Mouse (Mus musculus): Measurements from ENCODE around the gene Mylk. TPM values are rescaled to one million over a fixed set of nuclear protein-coding genes. Genes with fewer than 3 reads are reported as not detected.
"Not testable (repeated sequence)": the region's sequence is repeated elsewhere in the genome, so short reads cannot be mapped to it uniquely, and the experiment has no call there.

Gene Mylk
- polyA plus RNA-seq, 1 experiment from 2014 or later, result 3.9 TPM

DNA sequence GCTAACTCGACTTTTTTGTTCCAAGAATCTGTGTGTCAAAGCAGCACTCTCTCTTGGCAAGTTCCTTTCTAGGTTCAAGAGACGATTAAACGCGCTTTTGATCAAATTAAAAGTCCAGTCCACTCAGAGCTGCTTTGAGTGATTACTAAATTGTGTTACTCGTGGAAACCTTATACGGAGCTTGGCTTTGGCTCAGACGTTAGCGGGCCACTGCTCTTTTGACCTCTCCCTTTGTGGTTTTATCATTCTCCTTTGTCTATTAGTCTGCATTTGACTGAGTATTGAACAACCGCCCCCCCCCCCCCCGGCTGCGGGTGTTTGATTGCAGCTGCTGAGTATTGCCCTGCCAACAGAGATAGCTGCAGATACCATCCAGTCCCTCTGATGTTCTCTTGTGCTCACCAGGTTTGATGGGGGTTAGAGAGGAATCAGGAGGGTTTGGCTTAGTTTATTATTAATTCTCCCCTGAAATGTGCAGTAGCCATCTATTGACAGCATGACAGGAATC is 62.8 kb downstream of the Mylk start:
- Histone ChIP-seq H3K4me2 (ENCODE audit: low read depth, low read length, severe bottlenecking) (no peak overlapping the region), H3K27ac (ENCODE audit: low read depth, low read length) (no peak overlapping the region), H3K9ac (ENCODE audit: low read length) (no peak overlapping the region), H3K4me3 (ENCODE audit: low read depth, low read length) (no peak overlapping the region), H3K36me3 (ENCODE audit: control insufficient read depth, insufficient read depth, low read length) (no peaks in the 10 kb centered on the region), H3K9me3 (ENCODE audit: control insufficient read depth, low read length) (no peaks in the 10 kb centered on the region), H3K27me3 (ENCODE audit: control insufficient read depth, insufficient read depth, low read length) (0 out of 2 replicates have a peak, but pooled peaks cover 2% of the 10 kb centered on the region), H3K4me1 (replicated peaks; ENCODE audit: control insufficient read depth, insufficient read depth, low read length) (peaks cover 7% of the 10 kb centered on the region)
- DNase-seq (ENCODE audit: low spot score), result no peak
- 15% methylated on average over 11 of the region's 11 CpGs for WGBS
- no peak for ATAC-seq (replicated peaks; ENCODE audit: low FRiP score)

DNA sequence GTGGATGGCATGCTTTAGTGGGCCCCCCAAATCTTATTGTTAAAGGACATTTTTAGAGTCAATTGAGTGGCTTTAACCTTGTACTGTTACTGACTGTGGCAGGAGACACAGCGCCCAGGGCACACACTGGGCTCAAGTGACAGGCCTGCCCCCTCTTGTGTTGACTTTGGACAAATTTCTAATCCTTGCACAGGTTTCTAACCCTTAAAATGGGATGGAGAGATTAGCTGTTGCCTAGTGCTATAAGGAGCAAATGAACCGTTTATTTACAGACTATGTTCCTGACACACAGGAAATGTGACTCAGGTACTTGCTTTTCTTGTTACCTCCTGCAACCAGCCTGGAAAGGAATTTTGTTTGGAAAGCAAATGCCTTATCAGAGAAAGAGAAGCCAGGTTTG is 67.2 kb downstream of the Mylk start:
- Histone ChIP-seq H3K4me2 (ENCODE audit: low read depth, low read length, severe bottlenecking) (no peak overlapping the region), H3K9ac (ENCODE audit: low read length) (no peak overlapping the region), H3K36me3 (ENCODE audit: control insufficient read depth, insufficient read depth, low read length) (no peaks in the 10 kb centered on the region), H3K27ac (ENCODE audit: low read depth, low read length) (no peak overlapping the region), H3K4me1 (replicated peaks; ENCODE audit: control insufficient read depth, insufficient read depth, low read length) (peaks cover 5% of the 10 kb centered on the region), H3K27me3 (ENCODE audit: control insufficient read depth, insufficient read depth, low read length) (no peaks in the 10 kb centered on the region), H3K4me3 (ENCODE audit: low read depth, low read length) (no peak overlapping the region), H3K9me3 (ENCODE audit: control insufficient read depth, low read length) (no peaks in the 10 kb centered on the region)
- no peak for DNase-seq (ENCODE audit: low spot score)
- no peak for ATAC-seq (replicated peaks; ENCODE audit: low FRiP score)
- 56% methylated on average over 2 of the region's 2 CpGs for WGBS

DNA sequence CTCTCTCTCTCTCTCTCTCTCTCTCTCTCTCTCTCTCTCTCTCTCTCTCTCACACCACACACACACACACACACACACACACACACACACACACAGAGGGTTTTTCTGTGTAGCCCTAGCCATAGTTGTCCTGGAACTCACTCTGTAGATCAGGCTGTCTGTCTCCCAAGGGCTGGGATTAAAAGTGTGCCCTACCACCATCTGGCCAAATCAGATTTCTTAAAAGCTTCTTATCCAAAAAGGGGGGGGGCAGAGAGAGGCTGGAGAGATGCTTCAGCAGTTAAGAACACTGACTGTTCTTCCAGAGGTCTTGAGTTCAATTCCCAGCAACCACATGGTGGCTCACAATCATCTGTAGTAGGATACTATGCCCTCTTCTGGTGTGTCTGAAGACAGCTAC is 68.2 kb downstream of the Mylk start:
- not testable (repeated sequence) for H3K27ac ChIP-seq (ENCODE audit: low read depth, low read length); H3K4me2 ChIP-seq (ENCODE audit: low read depth, low read length, severe bottlenecking); H3K4me3 ChIP-seq (ENCODE audit: low read depth, low read length); ATAC-seq (replicated peaks; ENCODE audit: low FRiP score); H3K36me3 ChIP-seq (ENCODE audit: control insufficient read depth, insufficient read depth, low read length); H3K9ac ChIP-seq (ENCODE audit: low read length); H3K4me1 ChIP-seq (replicated peaks; ENCODE audit: control insufficient read depth, insufficient read depth, low read length); DNase-seq (ENCODE audit: low spot score); H3K27me3 ChIP-seq (ENCODE audit: control insufficient read depth, insufficient read depth, low read length); H3K9me3 ChIP-seq (ENCODE audit: control insufficient read depth, low read length)

DNA sequence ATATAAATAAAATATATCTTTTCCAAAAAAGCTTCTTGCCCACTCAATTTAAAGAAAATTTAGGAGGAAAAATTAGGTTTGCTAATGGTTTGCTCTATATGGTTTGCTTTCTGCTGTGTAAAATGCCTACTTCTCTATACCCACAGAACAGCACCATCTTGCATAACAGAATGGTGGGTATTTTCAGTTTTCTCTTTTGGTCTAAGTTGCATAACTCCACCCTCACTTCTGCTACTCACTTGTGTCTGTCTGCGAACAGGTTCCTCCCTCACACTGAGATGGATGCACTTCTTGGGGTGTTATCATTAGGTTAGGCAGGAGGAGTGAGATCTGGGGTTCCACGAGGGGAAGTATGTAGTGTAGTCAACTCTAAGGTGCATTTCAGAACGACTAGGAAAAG is 68.6 kb downstream of the Mylk start:
- Histone ChIP-seq H3K9ac (ENCODE audit: low read length) (no peak overlapping the region), H3K4me2 (ENCODE audit: low read depth, low read length, severe bottlenecking) (no peak overlapping the region), H3K4me1 (replicated peaks; ENCODE audit: control insufficient read depth, insufficient read depth, low read length) (no peaks in the 10 kb centered on the region), H3K4me3 (ENCODE audit: low read depth, low read length) (no peak overlapping the region), H3K27me3 (ENCODE audit: control insufficient read depth, insufficient read depth, low read length) (no peaks in the 10 kb centered on the region), H3K27ac (ENCODE audit: low read depth, low read length) (no peak overlapping the region), H3K9me3 (ENCODE audit: control insufficient read depth, low read length) (no peaks in the 10 kb centered on the region), H3K36me3 (ENCODE audit: control insufficient read depth, insufficient read depth, low read length) (no peaks in the 10 kb centered on the region)
- DNase-seq (ENCODE audit: low spot score), result no peak
- 84% methylated on average over 3 of the region's 3 CpGs for WGBS
- no peak for ATAC-seq (replicated peaks; ENCODE audit: low FRiP score)

DNA sequence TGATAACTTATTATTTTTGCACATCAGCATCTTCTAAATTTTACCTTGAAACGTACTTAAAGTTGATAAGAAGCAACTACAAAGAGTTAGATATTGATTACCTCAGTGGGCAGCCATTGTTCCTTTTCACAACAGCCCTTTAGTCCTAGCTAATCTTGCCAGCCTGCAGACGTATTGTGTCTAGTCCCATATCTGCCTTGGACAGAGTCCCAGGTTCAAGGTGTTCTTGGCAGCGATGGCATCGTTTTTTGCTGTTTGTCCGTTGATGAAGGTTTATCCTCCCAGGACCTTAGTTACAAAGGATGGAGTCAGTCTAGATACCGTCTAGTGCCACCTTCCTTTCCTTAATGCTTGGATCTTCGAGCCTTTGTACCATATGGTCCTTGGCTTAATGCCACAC is 69.6 kb downstream of the Mylk start:
- Histone ChIP-seq H3K27me3 (ENCODE audit: control insufficient read depth, insufficient read depth, low read length) (no peaks in the 10 kb centered on the region), H3K36me3 (ENCODE audit: control insufficient read depth, insufficient read depth, low read length) (no peaks in the 10 kb centered on the region), H3K4me1 (replicated peaks; ENCODE audit: control insufficient read depth, insufficient read depth, low read length) (no peaks in the 10 kb centered on the region), H3K9me3 (ENCODE audit: control insufficient read depth, low read length) (no peaks in the 10 kb centered on the region), H3K9ac (ENCODE audit: low read length) (no peak overlapping the region), H3K4me3 (ENCODE audit: low read depth, low read length) (no peak overlapping the region), H3K27ac (ENCODE audit: low read depth, low read length) (no peak overlapping the region), H3K4me2 (ENCODE audit: low read depth, low read length, severe bottlenecking) (no peak overlapping the region)
- WGBS, result 85% methylated on average over 7 of the region's 7 CpGs
- DNase-seq (ENCODE audit: low spot score) (no peak), ATAC-seq (replicated peaks; ENCODE audit: low FRiP score) (no peak)

DNA sequence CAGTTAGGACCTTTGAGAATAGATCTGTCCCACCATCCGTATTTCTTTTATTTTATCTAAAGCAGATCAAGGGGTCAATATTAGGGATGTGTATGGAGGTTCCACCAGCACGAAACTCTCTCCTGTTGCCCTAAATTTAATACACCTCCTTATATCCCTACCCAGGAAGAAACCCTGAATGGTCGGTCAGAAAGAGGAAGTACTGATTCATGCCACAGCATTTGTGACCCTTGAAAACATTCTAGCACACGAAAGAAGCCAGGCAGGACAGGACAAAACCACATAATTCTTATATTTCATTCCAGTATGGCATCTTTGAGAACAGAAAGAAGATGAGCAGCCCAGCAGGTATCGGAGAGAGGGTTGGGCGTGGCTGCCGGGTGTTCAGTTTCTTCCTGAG is 71.5 kb downstream of the Mylk start:
- Histone ChIP-seq H3K4me3 (ENCODE audit: low read depth, low read length) (no peak overlapping the region), H3K27me3 (ENCODE audit: control insufficient read depth, insufficient read depth, low read length) (no peaks in the 10 kb centered on the region), H3K9me3 (ENCODE audit: control insufficient read depth, low read length) (no peaks in the 10 kb centered on the region), H3K4me1 (replicated peaks; ENCODE audit: control insufficient read depth, insufficient read depth, low read length) (no peaks in the 10 kb centered on the region), H3K36me3 (ENCODE audit: control insufficient read depth, insufficient read depth, low read length) (no peaks in the 10 kb centered on the region), H3K27ac (ENCODE audit: low read depth, low read length) (no peak overlapping the region), H3K9ac (ENCODE audit: low read length) (no peak overlapping the region), H3K4me2 (ENCODE audit: low read depth, low read length, severe bottlenecking) (no peak overlapping the region)
- no peak for ATAC-seq (replicated peaks; ENCODE audit: low FRiP score)
- 95% methylated on average over 7 of the region's 7 CpGs for WGBS
- no peak for DNase-seq (ENCODE audit: low spot score)

DNA sequence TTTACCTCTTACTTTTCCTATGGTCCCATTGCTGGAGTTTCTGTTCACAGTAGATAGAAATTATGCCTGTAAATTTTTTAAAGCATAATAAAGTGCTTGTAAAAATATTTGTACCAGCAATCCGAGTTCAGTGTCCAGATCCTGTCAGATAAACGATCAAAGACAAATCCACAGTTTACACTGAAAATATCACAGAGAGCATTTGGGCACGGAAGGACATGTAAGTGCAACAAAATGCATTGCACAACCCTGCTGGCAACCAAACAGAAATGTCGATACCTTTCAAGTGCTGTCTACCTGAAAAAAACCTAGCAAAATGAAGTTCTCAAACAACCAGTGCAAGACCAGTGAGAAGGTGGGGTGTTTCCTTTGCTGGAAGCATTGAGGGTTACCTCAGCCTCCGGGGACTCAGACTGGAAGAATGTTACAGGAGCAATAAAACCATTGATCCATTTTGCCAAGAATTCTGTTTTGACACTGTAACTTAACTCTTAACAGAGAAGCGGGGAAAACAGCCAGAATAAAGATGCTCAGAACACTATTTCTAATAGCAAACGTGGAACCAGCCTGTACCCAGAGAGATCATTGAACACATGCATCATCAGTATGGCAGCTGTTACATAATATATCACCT is 80.2 kb downstream of the Mylk start:
- Histone ChIP-seq H3K4me3 (ENCODE audit: low read depth, low read length) (no peak overlapping the region), H3K36me3 (ENCODE audit: control insufficient read depth, insufficient read depth, low read length) (no peaks in the 10 kb centered on the region), H3K4me2 (ENCODE audit: low read depth, low read length, severe bottlenecking) (no peak overlapping the region), H3K9ac (ENCODE audit: low read length) (no peak overlapping the region), H3K9me3 (ENCODE audit: control insufficient read depth, low read length) (no peaks in the 10 kb centered on the region), H3K27ac (ENCODE audit: low read depth, low read length) (no peak overlapping the region), H3K4me1 (replicated peaks; ENCODE audit: control insufficient read depth, insufficient read depth, low read length) (no peaks in the 10 kb centered on the region), H3K27me3 (ENCODE audit: control insufficient read depth, insufficient read depth, low read length) (no peaks in the 10 kb centered on the region)
- no peak for ATAC-seq (replicated peaks; ENCODE audit: low FRiP score)
- DNase-seq (ENCODE audit: low spot score), result no peak
- WGBS, result 87% methylated on average over 7 of the region's 7 CpGs

DNA sequence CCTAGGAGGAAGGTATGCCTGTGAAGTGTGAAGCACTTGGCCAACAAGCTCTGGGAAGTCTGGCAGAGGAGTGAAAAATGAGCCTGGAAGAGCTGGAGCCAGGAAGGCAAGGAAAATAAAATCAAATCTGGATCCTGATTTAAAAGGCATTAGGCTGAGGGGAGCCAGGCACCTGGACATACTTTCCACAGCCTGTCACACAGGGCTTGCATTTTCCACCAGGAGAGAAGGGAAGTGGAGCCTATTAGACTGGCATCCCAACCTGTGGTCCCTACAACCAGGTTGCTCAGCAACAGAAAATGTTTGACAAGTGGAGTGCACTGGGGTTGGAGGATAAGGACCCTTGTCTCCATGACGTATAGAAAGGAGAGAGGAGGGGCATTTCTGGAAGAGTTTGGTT is 89.5 kb downstream of the Mylk start:
- DNase-seq (ENCODE audit: low spot score), result no peak
- H3K9me3 ChIP-seq (ENCODE audit: control insufficient read depth, low read length), result no peaks in the 10 kb centered on the region
- ATAC-seq (replicated peaks; ENCODE audit: low FRiP score), result no peak

DNA sequence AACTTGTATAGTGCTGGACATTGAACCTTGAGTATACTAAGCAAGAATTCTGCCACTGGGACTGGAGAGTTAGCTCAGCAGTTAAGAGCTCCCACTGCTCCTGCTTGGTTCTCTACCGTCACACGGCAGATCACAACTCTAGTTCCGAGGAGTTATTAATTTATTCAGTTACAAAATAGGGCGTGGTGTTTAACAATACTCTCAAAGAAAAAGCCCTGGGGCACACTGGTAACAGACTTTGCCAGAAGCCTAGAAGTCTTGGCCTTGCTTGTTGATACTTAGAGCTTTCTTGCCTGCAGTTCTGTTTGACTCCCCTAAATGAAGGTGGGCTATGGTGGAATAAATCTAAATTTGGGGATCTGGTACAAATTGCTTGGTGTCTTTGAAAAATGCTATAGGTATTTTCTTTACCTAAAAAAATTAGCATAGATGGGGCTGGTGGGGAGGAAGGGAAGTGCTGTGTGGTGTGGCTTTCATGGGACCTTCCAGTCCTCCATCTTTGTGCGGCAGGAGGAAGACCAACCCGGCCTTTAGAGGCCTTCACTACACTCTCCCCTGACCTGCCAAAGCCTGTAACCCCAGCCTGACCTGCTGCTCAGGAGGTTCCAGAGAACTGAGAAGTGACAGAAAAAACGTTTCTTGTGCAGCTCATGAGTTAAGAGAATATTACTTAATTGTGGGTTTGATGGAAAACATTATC is 94.1 kb downstream of the Mylk start:
- Histone ChIP-seq H3K4me3 (ENCODE audit: low read depth, low read length) (no peak overlapping the region), H3K9ac (ENCODE audit: low read length) (no peak overlapping the region), H3K36me3 (ENCODE audit: control insufficient read depth, insufficient read depth, low read length) (no peaks in the 10 kb centered on the region), H3K9me3 (ENCODE audit: control insufficient read depth, low read length) (no peaks in the 10 kb centered on the region), H3K4me1 (replicated peaks; ENCODE audit: control insufficient read depth, insufficient read depth, low read length) (no peaks in the 10 kb centered on the region), H3K27me3 (ENCODE audit: control insufficient read depth, insufficient read depth, low read length) (no peaks in the 10 kb centered on the region), H3K27ac (ENCODE audit: low read depth, low read length) (no peak overlapping the region), H3K4me2 (ENCODE audit: low read depth, low read length, severe bottlenecking) (no peak overlapping the region)
- DNase-seq (ENCODE audit: low spot score) (no peak), ATAC-seq (replicated peaks; ENCODE audit: low FRiP score) (no peak)
- 81% methylated on average over 7 of the region's 7 CpGs for WGBS

More for the DNA sequence above, 89.5 kb downstream of the Mylk start:
- no peak overlapping the region for H3K27ac ChIP-seq (ENCODE audit: low read depth, low read length)
- H3K4me1 ChIP-seq (replicated peaks; ENCODE audit: control insufficient read depth, insufficient read depth, low read length), result no peaks in the 10 kb centered on the region
- no peak overlapping the region for H3K4me3 ChIP-seq (ENCODE audit: low read depth, low read length)
- H3K9ac ChIP-seq (ENCODE audit: low read length), result no peak overlapping the region
- H3K27me3 ChIP-seq (ENCODE audit: control insufficient read depth, insufficient read depth, low read length), result no peaks in the 10 kb centered on the region
- WGBS, result 70% methylated on average over 1 of the region's 1 CpGs
- no peak overlapping the region for H3K4me2 ChIP-seq (ENCODE audit: low read depth, low read length, severe bottlenecking)
- no peaks in the 10 kb centered on the region for H3K36me3 ChIP-seq (ENCODE audit: control insufficient read depth, insufficient read depth, low read length)
